Mouse (Mus musculus): ENCODE measurements around the gene Myo1c. TPM values are rescaled to one million over a fixed set of nuclear protein-coding genes. Genes with fewer than 3 reads are reported as not detected.
A peak's percentile ranks its signal among the peaks of the same experiment; 100 is the strongest.

Myo1c gene
- polyA plus RNA-seq, 1 experiment, result 166 TPM

DNA sequence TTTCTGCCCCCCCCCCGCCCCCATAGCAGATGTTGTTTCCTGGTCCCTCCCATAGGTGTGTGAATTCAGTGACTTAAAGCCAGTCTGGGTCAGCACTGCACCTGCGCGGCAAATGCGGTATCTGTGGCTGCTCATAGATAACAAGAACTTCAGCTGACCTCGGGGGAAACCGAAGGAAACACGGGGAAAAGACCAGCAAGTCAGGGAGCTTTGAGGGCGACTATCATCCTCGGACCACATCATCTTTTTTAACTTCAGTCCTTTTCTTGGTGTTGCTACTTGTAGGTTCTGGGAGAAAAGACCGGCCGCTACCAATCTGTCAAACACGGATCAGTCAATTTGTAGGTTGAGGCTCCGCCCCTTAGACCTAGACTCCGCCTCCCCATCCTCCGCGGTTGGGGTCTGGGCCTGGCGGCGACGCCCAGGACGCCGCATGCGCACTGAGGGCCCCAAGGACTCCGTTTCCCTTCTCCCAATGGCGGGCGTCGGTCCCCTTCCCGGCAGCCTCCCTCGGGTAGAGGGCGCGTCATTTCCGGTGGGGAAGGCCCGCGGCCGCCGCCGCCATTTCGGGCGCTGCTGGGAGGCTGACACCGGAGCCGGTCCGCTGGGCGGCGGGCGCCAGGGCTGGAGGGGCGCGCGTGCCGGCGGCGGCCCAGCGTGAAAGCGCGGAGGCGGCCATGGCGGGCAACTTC lies 28.6 kb downstream of the Myo1c start, which contains the start of gene Crk:
Gene Crk, plus strand, starts transcription at position 513 of the 692 bp plus-strand sequence.
- Histone ChIP-seq H3K79me2 (ENCODE audit: control insufficient read depth, insufficient read depth) (peaks cover 48% of the 10 kb centered on the region), H3K36me3 (ENCODE audit: control insufficient read depth, insufficient read depth) (peaks cover 31% of the 10 kb centered on the region), H3K27me3 (ENCODE audit: control insufficient read depth, insufficient read depth, insufficient read length) (no peaks in the 10 kb centered on the region), H3K79me3 (ENCODE audit: low read depth) (peaks cover 43% of the 10 kb centered on the region), H3ac (ENCODE audit: control insufficient read depth, insufficient read length, low read depth) (peak within 1 kb of the TSS; percentile 99), H3K4me3 (ENCODE audit: insufficient read depth, poor library complexity, severe bottlenecking) (peak within 1 kb of the TSS; percentile 97)
- peak; percentile 40 for TF ChIP-seq MAX (IDR thresholded peaks at IDR 0.05)
- TF ChIP-seq MYOD1 (IDR thresholded peaks at IDR 0.05; ENCODE audit: control insufficient read depth, insufficient read length, low read depth), result no peak

DNA sequence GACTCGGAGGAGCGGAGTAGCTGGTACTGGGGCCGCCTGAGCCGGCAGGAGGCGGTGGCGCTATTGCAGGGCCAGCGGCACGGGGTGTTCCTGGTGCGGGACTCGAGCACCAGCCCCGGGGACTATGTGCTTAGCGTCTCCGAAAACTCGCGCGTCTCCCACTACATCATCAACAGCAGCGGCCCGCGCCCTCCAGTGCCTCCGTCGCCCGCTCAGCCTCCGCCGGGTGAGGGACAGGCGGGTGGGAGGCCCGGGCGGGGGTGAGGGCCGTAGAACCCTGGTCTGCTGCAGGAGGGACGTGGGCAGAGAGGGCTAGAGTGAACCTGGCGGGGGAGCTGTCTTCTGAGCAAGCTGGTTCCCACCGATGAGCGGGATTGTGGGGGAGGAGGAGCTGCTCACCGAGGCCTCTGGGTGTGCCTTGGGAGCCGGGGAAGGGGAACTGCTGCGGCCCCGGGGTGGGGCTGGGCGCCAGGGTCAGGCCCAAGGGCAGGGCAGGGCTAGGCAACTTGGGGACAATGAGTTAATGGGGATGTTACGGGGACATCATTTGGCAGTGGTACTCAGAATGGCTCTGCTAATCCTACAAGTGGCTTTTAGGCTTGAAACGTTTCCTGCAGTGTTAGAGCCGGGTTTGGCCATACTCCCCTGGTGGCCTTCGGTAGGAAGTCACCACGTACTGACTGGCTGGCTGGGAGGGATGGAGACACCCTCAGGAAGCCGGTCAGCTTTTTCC lies 29.3 kb downstream of the Myo1c start:
- Histone ChIP-seq H3ac (ENCODE audit: control insufficient read depth, insufficient read length, low read depth) (peak overlapping the region; percentile 99), H3K79me2 (ENCODE audit: control insufficient read depth, insufficient read depth) (peaks cover 55% of the 10 kb centered on the region), H3K36me3 (ENCODE audit: control insufficient read depth, insufficient read depth) (peaks cover 32% of the 10 kb centered on the region), H3K79me3 (ENCODE audit: low read depth) (peaks cover 51% of the 10 kb centered on the region), H3K27me3 (ENCODE audit: control insufficient read depth, insufficient read depth, insufficient read length) (no peaks in the 10 kb centered on the region), H3K4me3 (ENCODE audit: insufficient read depth, poor library complexity, severe bottlenecking) (peak overlapping the region; percentile 97)
- TF ChIP-seq CTCF (IDR thresholded peaks at IDR 0.05; ENCODE audit: control insufficient read depth, insufficient read depth, insufficient read length) (peak; percentile 43), MYOG (IDR thresholded peaks at IDR 0.05; ENCODE audit: control insufficient read depth, extremely low read depth, insufficient read length) (no peak)

- Histone ChIP-seq H3K79me3 (ENCODE audit: low read depth) (peaks cover 91% of the 10 kb centered on the region), H3ac (ENCODE audit: control insufficient read depth, insufficient read length, low read depth) (no peak overlapping the region), H3K79me2 (ENCODE audit: control insufficient read depth, insufficient read depth) (peaks cover 100% of the 10 kb centered on the region), H3K4me3 (ENCODE audit: insufficient read depth, poor library complexity, severe bottlenecking) (no peak overlapping the region), H3K36me3 (ENCODE audit: control insufficient read depth, insufficient read depth) (peaks cover 52% of the 10 kb centered on the region), H3K27me3 (ENCODE audit: control insufficient read depth, insufficient read depth, insufficient read length) (no peaks in the 10 kb centered on the region)
- no peak for TF ChIP-seq MYOD1 (IDR thresholded peaks at IDR 0.05; ENCODE audit: control insufficient read depth, insufficient read length, low read depth)
- TF ChIP-seq FOSL1 (IDR thresholded peaks at IDR 0.05; ENCODE audit: insufficient read depth, low read length, poor library complexity, severe bottlenecking), result no peak
- TF ChIP-seq CTCF (IDR thresholded peaks at IDR 0.05; ENCODE audit: control insufficient read depth, insufficient read depth, insufficient read length), result no peak
- TF ChIP-seq MYOG (IDR thresholded peaks at IDR 0.05; ENCODE audit: control insufficient read depth, extremely low read depth, insufficient read length), result no peak
- TF ChIP-seq USF1 (IDR thresholded peaks at IDR 0.05; ENCODE audit: low read depth), result no peak
- TF ChIP-seq CEBPB (IDR thresholded peaks at IDR 0.05; ENCODE audit: low read depth), result no peak
- TF ChIP-seq MAX (IDR thresholded peaks at IDR 0.05), result no peak
These were observed 34.2 kb downstream of the Myo1c start for GRCm38 (mm10) chr11:75684462-75684861.

GRCm38 (mm10) chr11:75684956-75685355 lies 34.7 kb downstream of the Myo1c start:
- Histone ChIP-seq H3K36me3 (ENCODE audit: control insufficient read depth, insufficient read depth) (peaks cover 56% of the 10 kb centered on the region), H3K4me3 (ENCODE audit: insufficient read depth, poor library complexity, severe bottlenecking) (no peak overlapping the region)

GRCm38 (mm10) chr11:75687343-75687993 lies 37.2 kb downstream of the Myo1c start:
- TF ChIP-seq USF1 (IDR thresholded peaks at IDR 0.05; ENCODE audit: low read depth) (no peak), MYOD1 (IDR thresholded peaks at IDR 0.05; ENCODE audit: control insufficient read depth, insufficient read length, low read depth) (peak; percentile 7)
- H3K36me3 ChIP-seq (ENCODE audit: control insufficient read depth, insufficient read depth), result peaks cover 66% of the 10 kb centered on the region
- no peaks in the 10 kb centered on the region for H3K27me3 ChIP-seq (ENCODE audit: control insufficient read depth, insufficient read depth, insufficient read length)
- H3K4me3 ChIP-seq (ENCODE audit: insufficient read depth, poor library complexity, severe bottlenecking), result no peak overlapping the region
- peaks cover 100% of the 10 kb centered on the region for H3K79me2 ChIP-seq (ENCODE audit: control insufficient read depth, insufficient read depth)
- H3K79me3 ChIP-seq (ENCODE audit: low read depth), result peaks cover 87% of the 10 kb centered on the region
- H3ac ChIP-seq (ENCODE audit: control insufficient read depth, insufficient read length, low read depth), result no peak overlapping the region

More at GRCm38 (mm10) chr11:75684956-75685355, 34.7 kb downstream of the Myo1c start:
- TF ChIP-seq MYOD1 (IDR thresholded peaks at IDR 0.05; ENCODE audit: control insufficient read depth, insufficient read length, low read depth) (no peak), CTCF (IDR thresholded peaks at IDR 0.05; ENCODE audit: control insufficient read depth, insufficient read depth, insufficient read length) (no peak), FOSL1 (IDR thresholded peaks at IDR 0.05; ENCODE audit: insufficient read depth, low read length, poor library complexity, severe bottlenecking) (no peak), CEBPB (IDR thresholded peaks at IDR 0.05; ENCODE audit: low read depth) (no peak), USF1 (IDR thresholded peaks at IDR 0.05; ENCODE audit: low read depth) (no peak), MYOG (IDR thresholded peaks at IDR 0.05; ENCODE audit: control insufficient read depth, extremely low read depth, insufficient read length) (no peak), MAX (IDR thresholded peaks at IDR 0.05) (no peak)
- peaks cover 91% of the 10 kb centered on the region for H3K79me3 ChIP-seq (ENCODE audit: low read depth)
- H3ac ChIP-seq (ENCODE audit: control insufficient read depth, insufficient read length, low read depth), result no peak overlapping the region
- H3K27me3 ChIP-seq (ENCODE audit: control insufficient read depth, insufficient read depth, insufficient read length), result no peaks in the 10 kb centered on the region
- peaks cover 100% of the 10 kb centered on the region for H3K79me2 ChIP-seq (ENCODE audit: control insufficient read depth, insufficient read depth)

Measured in C2C12 (cell line).